Mouse (Mus musculus) midbrain, embryonic 15.5 days (tissue): ENCODE results near the gene Adcy9. TPM values are rescaled to one million over a fixed set of nuclear protein-coding genes. Genes with fewer than 3 reads are reported as not detected.

Source experiments
- ATAC-seq: fragments of 200-750 bp; cut with Nextera tagmentation; replicated peaks from 2 replicates; pipeline ENCODE4 v1.8.0; 2017; ENCODE audit warnings: moderate TSS enrichment
- H3K27ac ChIP-seq: fragments of 300-500 bp; sonication (generic); 2 replicates; pipeline ENCODE4 v1.5.1; 2015; ENCODE audit warnings: mild to moderate bottlenecking, inconsistent platforms
- H3K27me3 ChIP-seq: fragments of 300-500 bp; sonication (generic); replicated peaks from 2 replicates; pipeline ENCODE4 v1.6.1; 2015; ENCODE audit warnings: inconsistent platforms
- H3K36me3 ChIP-seq: fragments of 300-500 bp; sonication (generic); replicated peaks from 2 replicates; pipeline ENCODE4 v1.6.1; 2015; ENCODE audit warnings: inconsistent platforms
- H3K4me1 ChIP-seq: fragments of 300-500 bp; sonication (generic); 2 replicates; pipeline ENCODE4 v1.6.1; 2015; ENCODE audit warnings: inconsistent platforms
- H3K4me2 ChIP-seq: fragments of 300-500 bp; sonication (generic); 2 replicates; pipeline ENCODE4 v1.6.1; 2015; ENCODE audit warnings: inconsistent platforms, mild to moderate bottlenecking, moderate library complexity
- H3K4me3 ChIP-seq: fragments of 300-500 bp; sonication (generic); 2 replicates; pipeline ENCODE4 v1.5.1; 2015; ENCODE audit warnings: mild to moderate bottlenecking, inconsistent platforms
- H3K9ac ChIP-seq: fragments of 300-500 bp; sonication (generic); 2 replicates; pipeline ENCODE4 v1.6.1; 2015; ENCODE audit warnings: mild to moderate bottlenecking, inconsistent platforms
- H3K9me3 ChIP-seq: fragments of 300-500 bp; sonication (generic); 2 replicates; pipeline ENCODE4 v1.6.1; 2016; ENCODE audit warnings: inconsistent platforms
- WGBS: fragments of 180-500 bp; shearing (Covaris S2); methylation state at CpG from one replicate; pipeline ENCODE4 v1.1.7; 2015; ENCODE audit warnings: mixed read lengths; 5-methylcytosine and 5-hydroxymethylcytosine counted together
- polyA plus RNA-seq: library from polyadenylated mRNA; unstranded; fragments of >200 nt; fragmentation: Nextera tagmentation; extraction: Ambion mirVana; gene quantifications from 2 replicates; pipeline ENCODE4 v1.2.1, GENCODE M21; 2015

Adcy9 gene
- polyA plus RNA-seq, 1 experiment from 2014 or later, result 4.2 TPM

GRCm38 (mm10) chr16:4300280-4300679 lies 120.0 kb downstream of the Adcy9 start:
- 90% methylated on average over 7 of the region's 7 CpGs for WGBS
- Histone ChIP-seq H3K4me3 (no peak overlapping the region), H3K4me1 (no peaks in the 10 kb centered on the region), H3K9ac (no peak overlapping the region), H3K36me3 (0 out of 2 replicates have a peak, but pooled peaks cover 4% of the 10 kb centered on the region), H3K9me3 (no peaks in the 10 kb centered on the region), H3K4me2 (no peak overlapping the region), H3K27me3 (no peaks in the 10 kb centered on the region), H3K27ac (no peak overlapping the region)
- no peak for ATAC-seq

DNA sequence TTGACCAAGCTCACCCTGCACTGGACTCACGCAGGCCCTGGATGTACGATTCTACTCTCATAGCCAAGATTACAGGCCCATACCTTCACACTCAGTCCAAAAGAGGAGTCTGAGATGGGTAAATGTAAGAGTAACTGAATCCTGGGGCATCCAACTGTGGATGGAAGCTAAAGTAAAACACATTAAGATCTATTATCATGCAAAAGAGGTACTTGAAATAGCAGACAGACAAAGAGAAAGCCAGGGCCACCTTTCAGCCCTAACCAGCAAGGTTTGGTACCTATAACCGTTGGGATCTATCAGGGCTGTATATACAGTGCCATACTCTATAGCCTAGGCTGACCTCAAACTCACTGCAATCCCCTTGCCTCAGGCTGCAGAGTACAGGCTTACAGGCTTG lies 127.0 kb downstream of the Adcy9 start:
- Histone ChIP-seq H3K4me1 (no peaks in the 10 kb centered on the region), H3K9me3 (no peaks in the 10 kb centered on the region), H3K9ac (no peak overlapping the region), H3K27me3 (no peaks in the 10 kb centered on the region), H3K4me2 (no peak overlapping the region), H3K4me3 (no peak overlapping the region), H3K27ac (no peak overlapping the region), H3K36me3 (0 out of 2 replicates have a peak, but pooled peaks cover 8% of the 10 kb centered on the region)
- 80% methylated on average over 3 of the region's 3 CpGs for WGBS
- no peak for ATAC-seq

GRCm38 (mm10) chr16:4289507-4289906 lies 130.8 kb downstream of the Adcy9 start:
- H3K4me2 ChIP-seq, result no peak overlapping the region
- no peak for ATAC-seq
- no peaks in the 10 kb centered on the region for H3K9me3 ChIP-seq
- no peaks in the 10 kb centered on the region for H3K27me3 ChIP-seq
- H3K9ac ChIP-seq, result no peak overlapping the region
- no peak overlapping the region for H3K27ac ChIP-seq
- 0 out of 2 replicates have a peak, but pooled peaks cover 10% of the 10 kb centered on the region for H3K36me3 ChIP-seq
- no peaks in the 10 kb centered on the region for H3K4me1 ChIP-seq
- no peak overlapping the region for H3K4me3 ChIP-seq

DNA sequence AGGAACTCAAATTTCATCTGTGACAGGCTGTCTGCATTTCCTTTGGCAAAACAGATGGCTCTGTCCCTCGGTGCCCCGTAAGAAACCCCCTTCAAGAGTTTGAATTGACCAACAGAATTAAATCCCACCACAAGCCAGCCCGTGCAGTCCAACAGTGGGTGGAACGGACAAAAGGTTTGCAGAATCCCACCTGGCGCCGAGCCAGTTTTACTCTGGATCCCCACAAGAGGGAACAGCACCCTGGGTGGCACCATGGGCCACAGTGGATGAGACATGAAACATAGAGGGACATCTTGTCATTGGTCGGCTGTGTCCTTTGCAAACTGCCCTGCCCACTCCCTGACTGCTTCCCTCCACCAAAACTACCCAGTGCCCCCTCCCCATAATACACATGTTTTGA lies 133.7 kb downstream of the Adcy9 start:
- no peak for ATAC-seq
- no peaks in the 10 kb centered on the region for H3K4me1 ChIP-seq
- 74% methylated on average over 7 of the region's 7 CpGs for WGBS
- H3K9me3 ChIP-seq, result no peaks in the 10 kb centered on the region
- H3K27me3 ChIP-seq, result no peaks in the 10 kb centered on the region
- H3K4me2 ChIP-seq, result no peak overlapping the region
- H3K9ac ChIP-seq, result no peak overlapping the region
- no peak overlapping the region for H3K4me3 ChIP-seq
- no peak overlapping the region for H3K27ac ChIP-seq
- 0 out of 2 replicates have a peak, but pooled peaks cover 10% of the 10 kb centered on the region for H3K36me3 ChIP-seq

GRCm38 (mm10) chr16:4285257-4285656 lies 135.0 kb downstream of the Adcy9 start:
- WGBS, result 74% methylated on average over 5 of the region's 5 CpGs
- no peaks in the 10 kb centered on the region for H3K27me3 ChIP-seq
- no peaks in the 10 kb centered on the region for H3K9me3 ChIP-seq
- no peak overlapping the region for H3K9ac ChIP-seq
- H3K27ac ChIP-seq, result no peak overlapping the region
- no peaks in the 10 kb centered on the region for H3K4me1 ChIP-seq
- H3K4me3 ChIP-seq, result no peak overlapping the region
- H3K36me3 ChIP-seq, result 0 out of 2 replicates have a peak, but pooled peaks cover 10% of the 10 kb centered on the region
- ATAC-seq, result no peak
- no peak overlapping the region for H3K4me2 ChIP-seq

- Histone ChIP-seq H3K9me3 (no peaks in the 10 kb centered on the region), H3K27me3 (no peaks in the 10 kb centered on the region), H3K27ac (no peak overlapping the region), H3K36me3 (0 out of 2 replicates have a peak, but pooled peaks cover 6% of the 10 kb centered on the region), H3K4me1 (no peaks in the 10 kb centered on the region), H3K9ac (no peak overlapping the region), H3K4me3 (no peak overlapping the region), H3K4me2 (no peak overlapping the region)
- ATAC-seq, result no peak
- WGBS, result 89% methylated on average over 11 of the region's 11 CpGs
Observed at GRCm38 (mm10) chr16:4283267-4283851, 136.9 kb downstream of the Adcy9 start.

GRCm38 (mm10) chr16:4281470-4281869 lies 138.8 kb downstream of the Adcy9 start:
- Histone ChIP-seq H3K27ac (no peak overlapping the region), H3K27me3 (no peaks in the 10 kb centered on the region), H3K4me2 (no peak overlapping the region), H3K9ac (no peak overlapping the region), H3K4me3 (no peak overlapping the region), H3K4me1 (no peaks in the 10 kb centered on the region), H3K9me3 (no peaks in the 10 kb centered on the region), H3K36me3 (no peaks in the 10 kb centered on the region)
- no peak for ATAC-seq
- 92% methylated on average over 4 of the region's 4 CpGs for WGBS

DNA sequence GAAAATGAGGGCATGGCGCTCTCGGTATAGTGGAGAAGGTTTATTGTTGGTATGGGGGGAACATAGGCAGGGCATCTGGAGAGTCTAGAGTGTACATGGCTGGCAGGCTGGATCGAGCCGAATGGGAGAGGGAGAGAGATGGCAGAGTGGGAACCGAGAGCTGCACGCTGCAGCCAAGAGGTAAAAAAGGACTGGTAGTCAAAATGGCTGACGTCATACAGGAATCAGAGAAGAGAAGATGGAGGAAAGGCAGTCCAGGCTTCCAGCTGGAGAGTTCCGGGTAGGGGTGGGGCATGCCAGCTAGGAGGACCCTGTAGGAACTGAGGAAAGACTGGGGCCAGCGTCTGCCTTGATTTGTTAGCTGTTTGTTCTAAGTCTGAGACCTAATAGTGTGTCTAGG lies 139.3 kb downstream of the Adcy9 start:
- no peak overlapping the region for H3K9ac ChIP-seq
- H3K27ac ChIP-seq, result no peak overlapping the region
- no peak for ATAC-seq
- H3K4me2 ChIP-seq, result no peak overlapping the region
- no peaks in the 10 kb centered on the region for H3K4me1 ChIP-seq
- no peaks in the 10 kb centered on the region for H3K27me3 ChIP-seq
- no peak overlapping the region for H3K4me3 ChIP-seq
- no peaks in the 10 kb centered on the region for H3K36me3 ChIP-seq
- H3K9me3 ChIP-seq, result no peaks in the 10 kb centered on the region
- 85% methylated on average over 9 of the region's 9 CpGs for WGBS

DNA sequence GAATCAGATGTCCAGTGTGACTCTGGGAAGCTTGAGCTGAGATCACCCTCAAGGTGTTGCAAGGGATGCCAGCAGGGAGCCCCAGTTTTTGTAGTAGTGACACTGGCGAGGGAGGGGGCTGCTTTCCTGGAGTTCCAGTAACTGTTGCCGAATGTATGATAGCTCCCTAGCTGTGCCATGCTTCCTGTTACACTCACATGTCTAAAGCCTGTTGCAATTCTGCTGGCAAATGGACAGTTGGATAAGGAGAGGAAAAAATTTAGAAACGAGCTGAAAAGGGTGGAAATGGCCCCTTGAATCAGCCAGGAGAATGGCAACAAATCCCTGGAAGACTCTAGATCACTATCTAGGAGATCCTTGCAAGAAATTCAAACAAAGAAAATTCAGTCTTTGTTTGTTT lies 140.7 kb downstream of the Adcy9 start:
- Histone ChIP-seq H3K4me2 (no peak overlapping the region), H3K36me3 (no peaks in the 10 kb centered on the region), H3K27ac (no peak overlapping the region), H3K27me3 (no peaks in the 10 kb centered on the region), H3K9ac (no peak overlapping the region), H3K9me3 (no peaks in the 10 kb centered on the region), H3K4me1 (no peaks in the 10 kb centered on the region), H3K4me3 (no peak overlapping the region)
- no peak for ATAC-seq
- WGBS, result 70% methylated on average over 3 of the region's 3 CpGs

DNA sequence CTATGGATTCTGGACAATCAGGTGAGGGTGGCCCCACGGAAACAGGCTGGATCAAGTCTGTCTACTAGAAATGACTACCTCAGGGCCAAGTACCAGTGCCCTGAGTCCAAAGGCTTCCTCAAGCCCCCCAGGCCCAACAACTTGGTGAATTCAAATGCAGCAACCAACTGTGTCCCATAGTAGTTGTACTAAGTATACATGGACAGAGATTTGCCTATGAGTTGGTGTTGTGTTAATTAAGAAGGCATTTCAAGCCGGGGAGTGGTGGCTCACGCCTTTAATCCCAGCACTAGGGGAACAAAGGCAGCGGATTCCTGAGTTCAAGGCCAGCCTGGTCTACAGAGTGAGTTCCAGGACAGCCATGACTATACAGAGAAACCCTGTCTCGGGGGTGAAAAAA lies 143.7 kb downstream of the Adcy9 start:
- Histone ChIP-seq H3K36me3 (no peaks in the 10 kb centered on the region), H3K9ac (no peak overlapping the region), H3K27ac (no peak overlapping the region), H3K9me3 (no peaks in the 10 kb centered on the region), H3K4me3 (no peak overlapping the region), H3K4me2 (no peak overlapping the region), H3K27me3 (no peaks in the 10 kb centered on the region), H3K4me1 (no peaks in the 10 kb centered on the region)
- 83% methylated on average over 5 of the region's 5 CpGs for WGBS
- no peak for ATAC-seq

DNA sequence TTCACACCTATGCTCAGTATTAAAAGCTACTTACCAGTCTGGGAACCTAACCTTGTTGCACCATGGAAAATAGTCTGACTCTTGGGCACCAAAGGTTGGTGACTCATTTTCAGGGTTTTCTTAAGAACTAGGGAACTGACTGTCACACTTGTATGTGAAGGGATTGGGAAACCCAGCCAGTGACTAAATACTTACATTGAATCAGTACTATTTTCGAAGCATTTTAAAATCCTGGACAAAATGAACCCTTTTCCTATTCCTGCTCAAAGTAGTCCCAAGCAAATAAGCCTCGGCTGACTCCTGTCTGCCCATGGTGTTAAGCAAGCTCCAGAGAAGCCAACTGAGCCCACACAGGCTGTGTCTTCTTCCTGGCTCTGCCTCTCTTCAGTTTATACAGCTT lies 144.1 kb downstream of the Adcy9 start:
- 80% methylated on average over 2 of the region's 2 CpGs for WGBS
- H3K36me3 ChIP-seq, result no peaks in the 10 kb centered on the region

DNA sequence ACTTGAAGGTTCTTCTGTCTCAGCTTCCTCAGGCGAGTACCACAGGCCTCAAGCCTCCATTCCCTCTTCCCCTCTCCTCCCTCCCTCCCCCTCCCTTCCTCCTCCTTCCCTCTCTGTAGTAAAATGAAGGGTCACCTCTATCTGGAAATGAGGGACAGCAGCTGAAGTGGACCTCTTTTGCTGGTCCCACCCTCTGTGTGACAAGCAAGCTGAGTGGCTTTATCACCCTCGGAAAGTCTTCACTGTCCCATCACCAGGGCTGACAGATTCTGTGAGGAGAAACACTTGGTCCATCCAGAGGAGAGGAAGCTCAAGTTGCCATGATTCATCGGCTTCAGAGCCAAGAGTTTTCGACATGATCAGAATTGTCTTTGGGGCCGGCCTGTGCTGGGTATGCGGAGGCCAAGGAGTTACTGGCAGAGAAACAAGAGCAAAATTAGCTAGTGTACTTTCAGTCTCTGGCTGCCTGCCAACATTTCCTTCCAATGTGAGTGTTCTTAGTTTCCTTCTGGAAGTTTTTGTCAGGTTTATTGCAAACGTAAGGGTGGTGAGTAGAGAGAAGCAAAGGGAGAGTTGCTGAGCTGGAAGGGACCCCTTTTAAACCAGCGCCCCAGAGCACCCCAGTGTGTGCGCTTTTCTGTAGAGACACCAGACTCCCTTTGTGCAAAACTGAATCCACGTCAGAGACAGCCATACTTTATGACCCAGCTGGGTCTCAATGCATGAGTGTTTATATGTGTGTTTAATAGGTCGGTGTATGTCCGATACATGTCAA lies 146.4 kb downstream of the Adcy9 start:
- 0 out of 2 replicates have a peak, but pooled peaks cover 4% of the 10 kb centered on the region for H3K4me1 ChIP-seq
- H3K27me3 ChIP-seq, result no peaks in the 10 kb centered on the region
- no peak for ATAC-seq
- H3K27ac ChIP-seq, result no peak overlapping the region
- no peak overlapping the region for H3K9ac ChIP-seq
- no peak overlapping the region for H3K4me2 ChIP-seq
- H3K9me3 ChIP-seq, result no peaks in the 10 kb centered on the region
- H3K4me3 ChIP-seq, result no peak overlapping the region
- no peaks in the 10 kb centered on the region for H3K36me3 ChIP-seq
- 71% methylated on average over 12 of the region's 12 CpGs for WGBS

More for the DNA sequence above, 144.1 kb downstream of the Adcy9 start:
- Histone ChIP-seq H3K9ac (no peak overlapping the region), H3K4me3 (no peak overlapping the region), H3K9me3 (no peaks in the 10 kb centered on the region), H3K4me2 (no peak overlapping the region), H3K27ac (no peak overlapping the region), H3K27me3 (no peaks in the 10 kb centered on the region), H3K4me1 (no peaks in the 10 kb centered on the region)
- no peak for ATAC-seq

DNA sequence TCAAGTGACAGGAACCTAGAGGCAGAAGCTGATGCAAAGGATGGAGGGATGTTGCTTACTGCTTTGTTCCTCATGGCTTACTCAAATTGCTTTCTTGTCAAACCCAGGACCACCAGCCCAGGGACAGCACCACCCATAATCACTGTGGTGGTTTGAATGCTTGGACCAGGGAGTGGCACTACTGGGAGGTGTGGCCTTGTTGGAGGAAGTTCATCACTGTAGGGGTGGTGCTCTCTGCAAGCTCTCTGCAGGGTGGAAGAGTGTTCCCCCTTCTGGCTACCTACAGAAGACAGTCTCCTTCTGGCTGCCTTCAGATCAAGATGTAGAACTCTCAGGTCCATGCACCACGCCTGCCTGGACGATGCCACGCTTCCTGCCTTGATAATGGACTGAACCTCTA lies 148.0 kb downstream of the Adcy9 start:
- no peaks in the 10 kb centered on the region for H3K36me3 ChIP-seq
- H3K27me3 ChIP-seq, result no peaks in the 10 kb centered on the region
- ATAC-seq, result no peak
- WGBS, result 89% methylated on average over 3 of the region's 3 CpGs
- H3K4me1 ChIP-seq, result peaks cover 12% of the 10 kb centered on the region
- no peak overlapping the region for H3K27ac ChIP-seq
- H3K4me2 ChIP-seq, result no peak overlapping the region
- no peak overlapping the region for H3K9ac ChIP-seq
- no peak overlapping the region for H3K4me3 ChIP-seq
- no peaks in the 10 kb centered on the region for H3K9me3 ChIP-seq
